Mouse (Mus musculus): ENCODE measurements around the gene Olfr766-ps1. TPM values are rescaled to one million over a fixed set of nuclear protein-coding genes. Genes with fewer than 3 reads are reported as not detected.
"Not testable (repeated sequence)": the region's sequence is repeated elsewhere in the genome, so short reads cannot be mapped to it uniquely, and the experiment has no call there.

Gene Olfr766-ps1
- total RNA-seq (2021), result not detected
- long read RNA-seq, experiment 1, result 0 reads
- long read RNA-seq, experiment 2, result 0 reads

GRCm38 (mm10) chr10:129068877-129069276, at the start of gene Olfr766-ps1:
Gene Olfr766-ps1, minus strand, starts transcription at chr10:129068977.
- DNase-seq (ENCODE audit: low spot score in 2 of 2), result no peak
- TF ChIP-seq CTCF (conservative IDR thresholded peaks at IDR 0.05), result no peak
- Histone ChIP-seq H3K4me3 (no peak within 1 kb of the TSS), H3K27ac (no peak within 1 kb of the TSS)

- no peak for TF ChIP-seq CTCF (conservative IDR thresholded peaks at IDR 0.05)
- Histone ChIP-seq H3K4me3 (no peak within 1 kb of the TSS), H3K27ac (no peak within 1 kb of the TSS)
- no peak for DNase-seq (ENCODE audit: low spot score in 2 of 2)
These were observed 49.0 kb upstream of the Olfr766-ps1 start, which contains the start of gene Olfr769 for GRCm38 (mm10) chr10:129117761-129118160. Gene Olfr769, minus strand, starts transcription at chr10:129117861.

GRCm38 (mm10) chr10:129115146-129115545, 46.4 kb upstream of the Olfr766-ps1 start:
- Histone ChIP-seq H3K4me3 (no peak overlapping the region), H3K27ac (no peak overlapping the region)
- TF ChIP-seq CTCF (conservative IDR thresholded peaks at IDR 0.05), result no peak
- no peak for DNase-seq (ENCODE audit: low spot score in 2 of 2)

- no peak for TF ChIP-seq CTCF (conservative IDR thresholded peaks at IDR 0.05)
- DNase-seq (ENCODE audit: low spot score in 2 of 2), result no peak
- H3K27ac ChIP-seq, result no peak overlapping the region
- H3K4me3 ChIP-seq, result no peak overlapping the region
These were observed 32.5 kb upstream of the Olfr766-ps1 start for GRCm38 (mm10) chr10:129101231-129101630.

GRCm38 (mm10) chr10:129099275-129099674, 30.5 kb upstream of the Olfr766-ps1 start, which contains the start of gene Olfr768:
Gene Olfr768, minus strand, starts transcription at chr10:129099375.
- no peak for DNase-seq (ENCODE audit: low spot score in 2 of 2)

GRCm38 (mm10) chr10:129082810-129083209, 14.0 kb upstream of the Olfr766-ps1 start, which contains the start of gene Olfr767:
Gene Olfr767, minus strand, starts transcription at chr10:129082910.
- not testable (repeated sequence) for H3K27ac ChIP-seq; DNase-seq (ENCODE audit: low spot score in 2 of 2); H3K4me3 ChIP-seq

More at GRCm38 (mm10) chr10:129099275-129099674, 30.5 kb upstream of the Olfr766-ps1 start, which contains the start of gene Olfr768:
- H3K27ac ChIP-seq, result no peak within 1 kb of the TSS
- TF ChIP-seq CTCF (conservative IDR thresholded peaks at IDR 0.05), result no peak
- H3K4me3 ChIP-seq, result no peak within 1 kb of the TSS

GRCm38 (mm10) chr10:129049898-129050297, 18.9 kb downstream of the Olfr766-ps1 start, which contains the start of gene Olfr765:
Gene Olfr765, minus strand, starts transcription at chr10:129049998.
- not testable (repeated sequence) for DNase-seq (ENCODE audit: low spot score in 2 of 2); H3K27ac ChIP-seq; H3K4me3 ChIP-seq

- no peak for DNase-seq (ENCODE audit: low spot score in 2 of 2)
- H3K27ac ChIP-seq, result no peak within 1 kb of the TSS
- TF ChIP-seq CTCF (conservative IDR thresholded peaks at IDR 0.05), result no peak
These were observed 29.0 kb downstream of the Olfr766-ps1 start, which contains the start of gene Olfr764-ps1 for GRCm38 (mm10) chr10:129039796-129040195. Gene Olfr764-ps1, minus strand, starts transcription at chr10:129039896.

GRCm38 (mm10) chr10:129028343-129028742, 40.4 kb downstream of the Olfr766-ps1 start:
- no peak overlapping the region for H3K27ac ChIP-seq
- H3K4me3 ChIP-seq, result no peak overlapping the region
- no peak for DNase-seq (ENCODE audit: low spot score in 2 of 2)
- TF ChIP-seq CTCF (conservative IDR thresholded peaks at IDR 0.05), result no peak

More at GRCm38 (mm10) chr10:129039796-129040195, 29.0 kb downstream of the Olfr766-ps1 start, which contains the start of gene Olfr764-ps1:
- no peak within 1 kb of the TSS for H3K4me3 ChIP-seq

- peak; percentile 90 for TF ChIP-seq CTCF (conservative IDR thresholded peaks at IDR 0.05)
- Histone ChIP-seq H3K4me3 (no peak overlapping the region), H3K27ac (no peak overlapping the region)
- DNase-seq (ENCODE audit: low spot score in 2 of 2), result peak; percentile 6 to 56
These were observed 42.6 kb downstream of the Olfr766-ps1 start for GRCm38 (mm10) chr10:129026018-129026662.

- TF ChIP-seq CTCF (conservative IDR thresholded peaks at IDR 0.05), result peak; percentile 28; the same call in 1 of the 2 replicates
- H3K4me3 ChIP-seq, result no peak overlapping the region
- DNase-seq (ENCODE audit: low spot score in 2 of 2), result no peak
These were observed 45.5 kb downstream of the Olfr766-ps1 start for GRCm38 (mm10) chr10:129023319-129023718.

GRCm38 (mm10) chr10:129014477-129014876, 54.3 kb downstream of the Olfr766-ps1 start:
- Histone ChIP-seq H3K27ac (no peak overlapping the region), H3K4me3 (no peak overlapping the region)
- TF ChIP-seq CTCF (conservative IDR thresholded peaks at IDR 0.05), result no peak
- no peak for DNase-seq (ENCODE audit: low spot score in 2 of 2)

More at GRCm38 (mm10) chr10:129023319-129023718, 45.5 kb downstream of the Olfr766-ps1 start:
- H3K27ac ChIP-seq, result no peak overlapping the region

Other genes with a start within 250 kb of the Olfr766-ps1 start
- 1 to 10 TPM; 6.7 to 8.4 TPM for gene Ormdl2, start 247.3 kb downstream of the Olfr766-ps1 start, total RNA-seq (2021)
- gene Gdf11, start 177.3 kb downstream of the Olfr766-ps1 start, total RNA-seq (2021), result 10 to 100 TPM; 20.5 to 21.9 TPM
- 10 to 100 TPM; 71.0 to 81.9 TPM for gene Cd63, start 168.0 kb downstream of the Olfr766-ps1 start, total RNA-seq (2021)
- gene Rdh5, start 146.1 kb downstream of the Olfr766-ps1 start, total RNA-seq (2021), result 1 to 10 TPM; 4.3 to 8.4 TPM
- 100 to 1,000 TPM in 1 of 2 experiments, 10 to 100 TPM in 1; 88.5 to 102 TPM for gene Bloc1s1, start 144.9 kb downstream of the Olfr766-ps1 start, total RNA-seq (2021)
- 10 to 100 TPM; 39.5 to 42.9 TPM for gene Itga7, start 135.2 kb downstream of the Olfr766-ps1 start, total RNA-seq (2021)
- not detected for gene Mettl7b, start 108.0 kb downstream of the Olfr766-ps1 start, total RNA-seq (2021)
- gene Olfr9, start 79.5 kb downstream of the Olfr766-ps1 start, total RNA-seq (2021), result not detected
- not detected for gene Olfr763, start 58.2 kb downstream of the Olfr766-ps1 start, total RNA-seq (2021)
- not detected for gene Olfr764-ps1, start 29.1 kb downstream of the Olfr766-ps1 start, total RNA-seq (2021)
- not detected for gene Olfr765, start 19.0 kb downstream of the Olfr766-ps1 start, total RNA-seq (2021)
- not detected for gene Olfr767, start 13.9 kb upstream of the Olfr766-ps1 start, total RNA-seq (2021)
- not detected for gene Olfr768, start 30.4 kb upstream of the Olfr766-ps1 start, total RNA-seq (2021)
- not detected for gene Olfr769, start 48.9 kb upstream of the Olfr766-ps1 start, total RNA-seq (2021)
- not detected for gene Olfr770, start 70.0 kb upstream of the Olfr766-ps1 start, total RNA-seq (2021)
- gene Olfr771, start 95.8 kb upstream of the Olfr766-ps1 start, total RNA-seq (2021), result not detected
- gene Olfr772, start 108.9 kb upstream of the Olfr766-ps1 start, total RNA-seq (2021), result not detected
- not detected for gene Olfr773, start 118.4 kb upstream of the Olfr766-ps1 start, total RNA-seq (2021)
- gene Olfr774, start 167.2 kb upstream of the Olfr766-ps1 start, total RNA-seq (2021), result not detected
- not detected for gene Olfr775, start 179.4 kb upstream of the Olfr766-ps1 start, total RNA-seq (2021)
- not detected for gene Olfr776, start 190.2 kb upstream of the Olfr766-ps1 start, total RNA-seq (2021)
- gene Olfr777, start 202.5 kb upstream of the Olfr766-ps1 start, total RNA-seq (2021), result not detected
- gene Olfr780, start 249.1 kb upstream of the Olfr766-ps1 start, total RNA-seq (2021), result not detected